Mouse (Mus musculus) forebrain, embryonic 10.5 days (tissue): ENCODE measurements around the gene Vmn2r73. TPM values are rescaled to one million over a fixed set of nuclear protein-coding genes. Genes with fewer than 3 reads are reported as not detected.
"Not testable (repeated sequence)": the region's sequence is repeated elsewhere in the genome, so short reads cannot be mapped to it uniquely, and the experiment has no call there.

Source experiments
- DNase-seq: peaks from one replicate; pipeline ENCODE4 v3.0.0-alpha.2; 2017; ENCODE audit warnings: low spot score; ENCODE audit errors: extremely low spot score
- H3K27ac ChIP-seq: fragments of 300-500 bp; sonication (generic); 2 replicates; pipeline ENCODE4 v1.5.1; 2016; ENCODE audit warnings: mild to moderate bottlenecking
- H3K27me3 ChIP-seq: fragments of 300-500 bp; sonication (generic); 2 replicates; pipeline ENCODE4 v1.6.1; 2016; ENCODE audit warnings: mild to moderate bottlenecking; ENCODE audit not compliant: poor library complexity, severe bottlenecking
- H3K36me3 ChIP-seq: fragments of 300-500 bp; sonication (generic); replicated peaks from 2 replicates; pipeline ENCODE4 v1.6.1; 2016; ENCODE audit warnings: mild to moderate bottlenecking, moderate library complexity
- H3K4me1 ChIP-seq: fragments of 300-500 bp; sonication (generic); 2 replicates; pipeline ENCODE4 v1.6.1; 2016
- H3K4me3 ChIP-seq: fragments of 300-500 bp; sonication (generic); 2 replicates; pipeline ENCODE4 v1.5.1; 2016; ENCODE audit warnings: mild to moderate bottlenecking, moderate library complexity
- H3K9me3 ChIP-seq: fragments of 300-500 bp; sonication (generic); 2 replicates; pipeline ENCODE4 v1.6.1; 2016; ENCODE audit warnings: mild to moderate bottlenecking, moderate library complexity
- WGBS: fragments of 180-500 bp; shearing (Covaris S2); methylation state at CpG from one replicate; pipeline ENCODE4 v1.1.7; 2016; 5-methylcytosine and 5-hydroxymethylcytosine counted together
- polyA plus RNA-seq: library from polyadenylated mRNA; unstranded; fragments of >200 nt; fragmentation: Nextera tagmentation; extraction: Ambion mirVana; gene quantifications from 2 replicates; pipeline ENCODE4 v1.2.1, GENCODE M21; 2016

Gene Vmn2r73
- polyA plus RNA-seq: not detected in 2 replicates

- H3K27me3 ChIP-seq: no peaks in the 10 kb centered on the region
- no peaks in the 10 kb centered on the region for H3K4me1 ChIP-seq
- DNase-seq: no peak
- H3K4me3 ChIP-seq: no peak within 1 kb of the TSS
- no peaks in the 10 kb centered on the region for H3K9me3 ChIP-seq
- H3K36me3 ChIP-seq: no peaks in the 10 kb centered on the region
- 88% methylated on average over 1 of the region's 1 CpGs for WGBS
- H3K27ac ChIP-seq: no peak within 1 kb of the TSS
Measured at GRCm38 (mm10) chr7:85876166-85876565, at the start of gene Vmn2r73. TSS of gene Vmn2r73 (minus strand) at chr7:85876266.

GRCm38 (mm10) chr7:85840090-85840948, 35.7 kb downstream of the Vmn2r73 start:
- H3K27ac ChIP-seq: no peak overlapping the region
- H3K36me3 ChIP-seq: no peaks in the 10 kb centered on the region
- whole genome bisulfite sequencing: 35% methylated on average over 2 of the region's 2 CpGs
- H3K4me3 ChIP-seq: no peak overlapping the region
- DNase-seq: no peak
- H3K9me3 ChIP-seq: no peaks in the 10 kb centered on the region
- H3K27me3 ChIP-seq: no peaks in the 10 kb centered on the region
- H3K4me1 ChIP-seq: peaks cover 6% of the 10 kb centered on the region; the same call in 1 of the 2 replicates

- not testable (repeated sequence) for DNase-seq, H3K27ac ChIP-seq
Measured at GRCm38 (mm10) chr7:85818092-85818491, 58.0 kb downstream of the Vmn2r73 start.

More at GRCm38 (mm10) chr7:85818092-85818491, 58.0 kb downstream of the Vmn2r73 start:
- H3K4me3 ChIP-seq, H3K36me3 ChIP-seq, H3K4me1 ChIP-seq, H3K9me3 ChIP-seq, H3K27me3 ChIP-seq: not testable (repeated sequence)
- WGBS: 10% methylated on average over 6 of the region's 6 CpGs

Other genes with a start within 250 kb of the Vmn2r73 start
- gene Vmn2r72, start 121.2 kb downstream of the Vmn2r73 start, polyA plus RNA-seq: not detected in 2 replicates
- gene Vmn2r74, start 85.4 kb upstream of the Vmn2r73 start, polyA plus RNA-seq: not detected in 2 replicates